Comparison of ENCODE assay signal across 10 mouse cellular contexts in genomic region chr8:80500244-80500643, GRCm38 (mm10). TPM values are rescaled to one million over a fixed set of nuclear protein-coding genes. Genes with fewer than 3 reads are reported as not detected.
A peak's percentile ranks its signal among the peaks of the same experiment; 100 is the strongest.
DNase-seq lines count a peak whose midpoint lies in the region; ATAC-seq and TF ChIP-seq lines count a peak whose summit lies in the region.
"Had no signal": no experiment of that assay in that cellular context is flagged by ENCODE, and none has a peak within 500 bp of the region (broad histone marks: within the 10 kb centered on the region; RNA-seq: fewer than 3 reads in every experiment).

No protein-coding gene starts in this region.

- no peaks in the 10 kb centered on the region for H3K4me1 ChIP-seq in intestine, embryonic 15.5 days (replicated peaks)
- no peaks in the 10 kb centered on the region for H3K4me1 ChIP-seq in intestine, postnatal 0 days (replicated peaks; ENCODE audit: control insufficient read depth, insufficient read depth, low read length)
- H3K4me1 ChIP-seq: heart, embryonic 15.5 days had no signal

- no peak overlapping the region for H3K27ac ChIP-seq in intestine, embryonic 15.5 days
- no peak overlapping the region for H3K27ac ChIP-seq in intestine, postnatal 0 days (ENCODE audit: low read depth, low read length)
- H3K27ac ChIP-seq: heart, embryonic 15.5 days had no signal

- H3K9ac ChIP-seq in intestine, embryonic 15.5 days, result no peak overlapping the region
- H3K9ac ChIP-seq in intestine, postnatal 0 days (ENCODE audit: low read depth, low read length), result no peak overlapping the region
- H3K9ac ChIP-seq: heart, embryonic 15.5 days had no signal

- ATAC-seq in intestine, embryonic 15.5 days, result peak; percentile 84; the same call in 1 of the 2 replicates
- no peak for ATAC-seq in intestine, postnatal 0 days
- ATAC-seq in hematopoietic stem cell, adult 5-6 weeks (replicated peaks in 1 of 2; ENCODE audit: insufficient read depth in 1 of 2, low FRiP score in 2 of 2, low TSS enrichment in 1 of 2, low read depth in 1 of 2, poor library complexity in 2 of 2, severe bottlenecking in 2 of 2), result peak; percentile 46 to 51; a peak in 2 of 4 replicates
- no peak for ATAC-seq in CD4-positive, CD25-positive, alpha-beta regulatory T cell, adult 4 months

- no peak for TF ChIP-seq CTCF in intestine, postnatal 0 days (IDR thresholded peaks at IDR 0.05; ENCODE audit: low read depth)

- DNase-seq in c-Kit-negative CD71-positive TER-119-positive erythroid progenitor cells, embryonic 14.5 days (ENCODE audit: low read depth, low spot score), result peak; percentile 87
- DNase-seq in skeletal muscle tissue, adult 2 months (ENCODE audit: low read depth, low spot score), result peak; percentile 19
- DNase-seq in gastrocnemius, adult 18-20 months (ENCODE audit: low spot score), result no peak
- no peak for DNase-seq in thymus, postnatal 36 days
- DNase-seq: kidney, postnatal 36 days had no signal

- H3K27me3 ChIP-seq in intestine, embryonic 15.5 days (replicated peaks), result no peaks in the 10 kb centered on the region
- H3K27me3 ChIP-seq in intestine, postnatal 0 days (replicated peaks; ENCODE audit: control insufficient read depth, insufficient read depth, low read length), result no peaks in the 10 kb centered on the region
- H3K27me3 ChIP-seq: heart, embryonic 15.5 days had no signal

- 75% methylated on average over 2 of the region's 2 CpGs for WGBS in intestine, embryonic 15.5 days
- 71% methylated on average over 2 of the region's 2 CpGs for WGBS in intestine, postnatal 0 days

- H3K4me2 ChIP-seq in intestine, embryonic 15.5 days (replicated peaks), result no peak overlapping the region
- H3K4me2 ChIP-seq in intestine, postnatal 0 days (replicated peaks; ENCODE audit: low read depth), result no peak overlapping the region
- H3K4me2 ChIP-seq: heart, embryonic 15.5 days had no signal

- H3K4me3 ChIP-seq in intestine, embryonic 15.5 days (replicated peaks), result no peak overlapping the region
- no peak overlapping the region for H3K4me3 ChIP-seq in intestine, postnatal 0 days (ENCODE audit: low read depth, low read length)
- H3K4me3 ChIP-seq: heart, embryonic 15.5 days had no signal

- no peaks in the 10 kb centered on the region for H3K36me3 ChIP-seq in intestine, embryonic 15.5 days
- no peaks in the 10 kb centered on the region for H3K36me3 ChIP-seq in intestine, postnatal 0 days (ENCODE audit: control insufficient read depth, insufficient read depth)
- H3K36me3 ChIP-seq: heart, embryonic 15.5 days had no signal

- no peaks in the 10 kb centered on the region for H3K9me3 ChIP-seq in intestine, embryonic 15.5 days
- H3K9me3 ChIP-seq in intestine, postnatal 0 days (ENCODE audit: control insufficient read depth), result no peaks in the 10 kb centered on the region
- H3K9me3 ChIP-seq: heart, embryonic 15.5 days had no signal

RNA-seq across cellular contexts. Expression of gene Gypa, which starts 6.7 kb away (rescaled TPM):
- polyA plus RNA-seq in intestine, embryonic 15.5 days (2015; fragmentation: Nextera tagmentation; extraction: Ambion mirVana), result 13.7 and 14.1 TPM in 2 replicates
- 0.46 and 0.95 TPM in 2 replicates for polyA plus RNA-seq in intestine, postnatal 0 days (2015; fragmentation: Nextera tagmentation; extraction: Ambion mirVana)
- 3.9 and 22.8 TPM in 2 replicates for total RNA-seq in hematopoietic stem cell, adult 5-6 weeks (2017)
- not detected for total RNA-seq in gastrocnemius, adult 18-20 months (2021)
- polyA plus RNA-seq in CD4-positive, CD25-positive, alpha-beta regulatory T cell, adult 4 months (2017; shearing (Covaris generic)), result not detected

Comparison
In these comparisons a context has a peak if more than half of its experiments do, and no peak if none do; other contexts are left out.
1. ATAC-seq: peak in intestine, embryonic 15.5 days (single experiment) and hematopoietic stem cell, adult 5-6 weeks (2 of 2); none in intestine, postnatal 0 days (single experiment) and CD4-positive, CD25-positive, alpha-beta regulatory T cell, adult 4 months (single experiment).
2. DNase-seq: peak in c-Kit-negative CD71-positive TER-119-positive erythroid progenitor cells, embryonic 14.5 days (single experiment) and skeletal muscle tissue, adult 2 months (single experiment); none in gastrocnemius, adult 18-20 months (single experiment) and thymus, postnatal 36 days (0 of 2).